Mouse (Mus musculus) testis, postnatal 10 days (tissue): ENCODE measurements around the gene Btg3.

ENCODE experiments used
- DNase-seq: peaks from one replicate; pipeline ENCODE4 v3.0.0; 2021; ENCODE audit warnings: low spot score

Gene Btg3

GRCm38 (mm10) chr16:78301183-78301830 lies 75.7 kb downstream of the Btg3 start, which contains the start of gene Cxadr:
Gene Cxadr, plus strand, starts transcription at chr16:78301489.
- DNase-seq = peak; percentile 76

- DNase-seq = no peak
Observed at GRCm38 (mm10) chr16:78296114-78296513, 80.9 kb downstream of the Btg3 start.

- no peak for DNase-seq
Observed at GRCm38 (mm10) chr16:78295601-78296000, 81.4 kb downstream of the Btg3 start.

- DNase-seq = no peak
Observed at GRCm38 (mm10) chr16:78294606-78295275, 82.3 kb downstream of the Btg3 start.

- no peak for DNase-seq
Observed at GRCm38 (mm10) chr16:78294051-78294450, 82.9 kb downstream of the Btg3 start.

GRCm38 (mm10) chr16:78283231-78283630 lies 93.8 kb downstream of the Btg3 start:
- DNase-seq = no peak
